Comparison of ENCODE assay signal across 9 mouse cellular contexts in genomic region chr10:117571891-117572573, GRCm38 (mm10). TPM values are rescaled to one million over a fixed set of nuclear protein-coding genes. Genes with fewer than 3 reads are reported as not detected.
DNase-seq lines count a peak whose midpoint lies in the region; ATAC-seq and TF ChIP-seq lines count a peak whose summit lies in the region.
"Had no signal": no experiment of that assay in that cellular context is flagged by ENCODE, and none has a peak within 500 bp of the region (broad histone marks: within the 10 kb centered on the region; RNA-seq: fewer than 3 reads in every experiment).

No protein-coding gene starts in this region.

- no peaks in the 10 kb centered on the region for H3K9me3 ChIP-seq in kidney, embryonic 14.5 days (ENCODE audit: control insufficient read depth, low read length)
- no peaks in the 10 kb centered on the region for H3K9me3 ChIP-seq in limb, embryonic 15.5 days
- no peaks in the 10 kb centered on the region for H3K9me3 ChIP-seq in stomach, postnatal 0 days (ENCODE audit: control insufficient read depth, low read length)

- peak overlapping the region; percentile 34 for H3K4me3 ChIP-seq in kidney, embryonic 14.5 days (ENCODE audit: low read length)
- H3K4me3 ChIP-seq in cortical plate, adult 2 months (ENCODE audit: insufficient read depth, low read length): peak overlapping the region; percentile 23; the same call in 1 of the 2 replicates
- H3K4me3 ChIP-seq in limb, embryonic 15.5 days: peak overlapping the region; percentile 35
- peak overlapping the region; percentile 35 for H3K4me3 ChIP-seq in stomach, postnatal 0 days (ENCODE audit: low read depth, low read length)

- H3K9ac ChIP-seq in kidney, embryonic 14.5 days (ENCODE audit: low read depth, low read length): peak overlapping the region; percentile 2; the same call in 1 of the 2 replicates
- H3K9ac ChIP-seq in limb, embryonic 15.5 days: no peak overlapping the region
- H3K9ac ChIP-seq in stomach, postnatal 0 days (ENCODE audit: low read length): no peak overlapping the region

- H3K27me3 ChIP-seq in kidney, embryonic 14.5 days (ENCODE audit: control insufficient read depth, insufficient read depth, low read length): peaks cover 6% of the 10 kb centered on the region
- H3K27me3 ChIP-seq in limb, embryonic 15.5 days: 0 out of 2 replicates have a peak, but pooled peaks cover 3% of the 10 kb centered on the region
- no peaks in the 10 kb centered on the region for H3K27me3 ChIP-seq in stomach, postnatal 0 days (ENCODE audit: control insufficient read depth, insufficient read depth, low read length)

- H3K4me2 ChIP-seq in kidney, embryonic 14.5 days (replicated peaks; ENCODE audit: low read depth, low read length): peak overlapping the region; percentile 60
- peak overlapping the region; percentile 66 for H3K4me2 ChIP-seq in limb, embryonic 15.5 days
- H3K4me2 ChIP-seq in stomach, postnatal 0 days (replicated peaks; ENCODE audit: low read depth): peak overlapping the region; percentile 64

- TF ChIP-seq EP300 in stomach, postnatal 0 days (optimal IDR thresholded peaks at IDR 0.05): no peak

- TF ChIP-seq CTCF in cortical plate, adult 2 months (IDR thresholded peaks at IDR 0.05; ENCODE audit: extremely low read depth, insufficient read depth, low read length): no peak
- no peak for TF ChIP-seq CTCF in stomach, postnatal 0 days (IDR thresholded peaks at IDR 0.05; ENCODE audit: low read depth)

- DNase-seq in kidney, postnatal 36 days: no peak
- DNase-seq in heart, postnatal 14 days: peak; percentile 9 to 39
- no peak for DNase-seq in stomach, postnatal 0 days (ENCODE audit: low spot score)
- DNase-seq in thymus, postnatal 25 days: no peak
- DNase-seq in adrenal gland, postnatal 4 days (ENCODE audit: low spot score in 2 of 2): no peak

- no peaks in the 10 kb centered on the region for H3K36me3 ChIP-seq in kidney, embryonic 14.5 days (ENCODE audit: control insufficient read depth, insufficient read depth, low read length)
- no peaks in the 10 kb centered on the region for H3K36me3 ChIP-seq in limb, embryonic 15.5 days
- no peaks in the 10 kb centered on the region for H3K36me3 ChIP-seq in stomach, postnatal 0 days (ENCODE audit: control insufficient read depth, insufficient read depth, low read length)

- intact Hi-C loops in heart, postnatal 14 days (cut with DNase I): no loop called here

- peaks cover 11% of the 10 kb centered on the region; the same call in 1 of the 2 replicates for H3K4me1 ChIP-seq in kidney, embryonic 14.5 days (ENCODE audit: control insufficient read depth, insufficient read depth, low read length)
- H3K4me1 ChIP-seq in cortical plate, adult 2 months (ENCODE audit: control insufficient read depth, insufficient read depth, low read length): no peaks in the 10 kb centered on the region
- peaks cover 20% of the 10 kb centered on the region for H3K4me1 ChIP-seq in limb, embryonic 15.5 days
- H3K4me1 ChIP-seq in stomach, postnatal 0 days (replicated peaks; ENCODE audit: control insufficient read depth, insufficient read depth): 0 out of 2 replicates have a peak, but pooled peaks cover 5% of the 10 kb centered on the region

- 10% methylated on average over 9 of the region's 9 CpGs for WGBS in kidney, embryonic 14.5 days
- WGBS in limb, embryonic 15.5 days: 10% methylated on average over 9 of the region's 9 CpGs
- WGBS in stomach, postnatal 0 days: 9% methylated on average over 9 of the region's 9 CpGs

- ATAC-seq in kidney, embryonic 14.5 days (ENCODE audit: low FRiP score, low TSS enrichment): no peak
- ATAC-seq in limb, embryonic 15.5 days (ENCODE audit: insufficient number of reproducible peaks, low FRiP score, low TSS enrichment, low read depth): no peak
- ATAC-seq in stomach, postnatal 0 days (ENCODE audit: low FRiP score, low TSS enrichment): no peak

- H3K27ac ChIP-seq in kidney, embryonic 14.5 days (ENCODE audit: low read depth, low read length): no peak overlapping the region
- no peak overlapping the region for H3K27ac ChIP-seq in cortical plate, adult 2 months (ENCODE audit: insufficient read depth, low read length)
- 0 out of 2 replicates have a peak overlapping the region, but pooled peaks have one; percentile 55 for H3K27ac ChIP-seq in limb, embryonic 15.5 days
- H3K27ac ChIP-seq in stomach, postnatal 0 days (replicated peaks): no peak overlapping the region

- TF ChIP-seq POLR2A in cortical plate, adult 2 months (IDR thresholded peaks at IDR 0.05; ENCODE audit: extremely low read depth, insufficient read depth, low read length): no peak

RNA-seq across cellular contexts. Expression of gene Cpm, which starts 57.3 kb away (rescaled TPM):
- polyA plus RNA-seq in kidney, embryonic 14.5 days (2014; fragmentation: Nextera tagmentation; extraction: Ambion mirVana): 21.8 and 28.9 TPM in 2 replicates
- polyA plus RNA-seq in cortical plate, adult 2 months (2012; rRNA removed): 6.6 and 8.0 TPM in 2 replicates
- total RNA-seq in heart, postnatal 14 days (2021): 1 to 10 TPM; 5.1 to 5.3 TPM
- polyA plus RNA-seq in limb, embryonic 15.5 days (2015; fragmentation: Nextera tagmentation; extraction: Ambion mirVana): 69.8 and 72.6 TPM in 2 replicates
- polyA plus RNA-seq in stomach, postnatal 0 days (2015; fragmentation: Nextera tagmentation; extraction: Ambion mirVana): 22.9 and 26.6 TPM in 2 replicates
- total RNA-seq in adrenal gland, postnatal 4 days (2021): 10 to 100 TPM; 24.4 to 25.3 TPM
- polyA plus RNA-seq: erythroblast, embryonic 14.5 days had no signal

Comparison
In these comparisons a context has a peak if more than half of its experiments do, and no peak if none do; other contexts are left out.
1. DNase-seq: peak in heart, postnatal 14 days (2 of 2); none in kidney, postnatal 36 days (0 of 2), stomach, postnatal 0 days (single experiment), thymus, postnatal 25 days (single experiment) and adrenal gland, postnatal 4 days (0 of 2).
2. Peak in every context shown above with its lines, with median percentiles within 50 percentile points of each other: H3K4me2 ChIP-seq and H3K4me3 ChIP-seq.